ENCODE assay signal across 19 mouse cellular contexts in genomic region chr4:40152771-40153170, GRCm38 (mm10). TPM values are rescaled to one million over a fixed set of nuclear protein-coding genes. Genes with fewer than 3 reads are reported as not detected.
DNase-seq lines count a peak whose midpoint lies in the region; ATAC-seq lines count a peak whose summit lies in the region.
"Had no signal": no experiment of that assay in that cellular context is flagged by ENCODE, and none has a peak within 500 bp of the region (broad histone marks: within the 10 kb centered on the region; RNA-seq: fewer than 3 reads in every experiment).

No protein-coding gene starts in this region.

- DNase-seq in adrenal gland, postnatal 14 days = peak; percentile 45
- no peak for DNase-seq in adrenal gland, adult 8-10 months
- DNase-seq in heart, adult 11 months = peak; percentile 51
- no peak for DNase-seq in heart, postnatal 10 days
- DNase-seq in adipocyte (ENCODE audit: low spot score) = peak; percentile 74
- peak; percentile 58 for DNase-seq in fat pad, adult 2 months (ENCODE audit: extremely low read depth, low read depth, low spot score)
- DNase-seq: adrenal gland, postnatal 36 days; cerebellum, adult 11-12 months; cerebellum, adult 2 months; cerebellum, adult 9-10 months; cerebellum, postnatal 10 days; cerebellum, postnatal 25 days had no signal

- H3K4me3 ChIP-seq in neural tube, embryonic 15.5 days (replicated peaks) = no peak overlapping the region
- H3K4me3 ChIP-seq: embryonic facial prominence, embryonic 10.5 days; embryonic facial prominence, embryonic 12.5 days; forebrain, embryonic 10.5 days; forebrain, embryonic 12.5 days had no signal

- no peaks in the 10 kb centered on the region for H3K36me3 ChIP-seq in neural tube, embryonic 15.5 days
- H3K36me3 ChIP-seq: embryonic facial prominence, embryonic 10.5 days; embryonic facial prominence, embryonic 12.5 days; forebrain, embryonic 10.5 days; forebrain, embryonic 12.5 days had no signal

- ATAC-seq in neural tube, embryonic 15.5 days (ENCODE audit: low FRiP score) = no peak
- ATAC-seq: forebrain, embryonic 14.5 days; forebrain, embryonic 16.5 days had no signal

- no peak overlapping the region for H3K9ac ChIP-seq in neural tube, embryonic 15.5 days (replicated peaks)
- H3K9ac ChIP-seq: embryonic facial prominence, embryonic 12.5 days; forebrain, embryonic 12.5 days had no signal

- no peaks in the 10 kb centered on the region for H3K9me3 ChIP-seq in neural tube, embryonic 15.5 days (replicated peaks)
- H3K9me3 ChIP-seq: embryonic facial prominence, embryonic 10.5 days; embryonic facial prominence, embryonic 12.5 days; forebrain, embryonic 10.5 days; forebrain, embryonic 12.5 days had no signal

- H3K4me1 ChIP-seq in neural tube, embryonic 15.5 days = peaks cover 4% of the 10 kb centered on the region; the same call in 1 of the 2 replicates

- no peaks in the 10 kb centered on the region for H3K27me3 ChIP-seq in neural tube, embryonic 15.5 days (replicated peaks)
- H3K27me3 ChIP-seq: embryonic facial prominence, embryonic 12.5 days; forebrain, embryonic 12.5 days had no signal

- no peak overlapping the region for H3K4me2 ChIP-seq in neural tube, embryonic 15.5 days
- H3K4me2 ChIP-seq: embryonic facial prominence, embryonic 12.5 days; forebrain, embryonic 12.5 days had no signal

- WGBS in neural tube, embryonic 15.5 days = 98% methylated on average over 2 of the region's 2 CpGs

- H3K27ac ChIP-seq in neural tube, embryonic 15.5 days (replicated peaks) = no peak overlapping the region
- H3K27ac ChIP-seq: embryonic facial prominence, embryonic 10.5 days; embryonic facial prominence, embryonic 12.5 days; forebrain, embryonic 10.5 days; forebrain, embryonic 12.5 days had no signal

- intact Hi-C loops in heart, postnatal 10 days (cut with DNase I) = no loop called here

RNA-seq across cellular contexts. Expression of gene Aco1, which starts 9.9 kb away (rescaled TPM):
- 107 and 132 TPM in 2 replicates for total RNA-seq in adrenal gland, postnatal 14 days (2021)
- total RNA-seq in adrenal gland, adult 8-10 months (2022) = 100 to 1,000 TPM in 2 of 4 experiments, 10 to 100 TPM in 2; 76.7 to 161 (median 113) TPM
- total RNA-seq in heart, postnatal 10 days (2021) = 10 to 100 TPM; 43.7 to 45.9 TPM
- 40.8 and 42.2 TPM in 2 replicates for polyA plus RNA-seq in neural tube, embryonic 15.5 days (2015; fragmentation: Nextera tagmentation; extraction: Ambion mirVana)

Comparison
In these comparisons a context has a peak if more than half of its experiments do, and no peak if none do; other contexts are left out.
1. DNase-seq: peak in adrenal gland, postnatal 14 days (single experiment), heart, adult 11 months (single experiment), adipocyte (single experiment) and fat pad, adult 2 months (single experiment); none in adrenal gland, adult 8-10 months (single experiment) and heart, postnatal 10 days (0 of 2).